Mouse (Mus musculus) G1E (cell line): ENCODE data around the gene Cirbp. TPM values are rescaled to one million over a fixed set of nuclear protein-coding genes. Genes with fewer than 3 reads are reported as not detected.

Experiments
- ATAC-seq: 2 replicates; pipeline ENCODE4 v1.8.0; 2016; ENCODE audit warnings: mild to moderate bottlenecking; ENCODE audit not compliant: insufficient number of reproducible peaks, poor library complexity, low FRiP score, severe bottlenecking; ENCODE audit errors: extremely low read depth
- DNase-seq: peaks from one replicate; pipeline ENCODE4 v3.0.0; 2012; ENCODE audit warnings: low spot score
- H3K27me3 ChIP-seq: 2 replicates; pipeline ENCODE4 v1.6.1; 2012; ENCODE audit warnings: mild to moderate bottlenecking, low read length, inconsistent platforms; ENCODE audit not compliant: insufficient read depth
- H3K36me3 ChIP-seq: replicated peaks from 2 replicates; pipeline ENCODE3; 2012; ENCODE audit warnings: mild to moderate bottlenecking, inconsistent platforms
- H3K4me1 ChIP-seq: 2 replicates; pipeline ENCODE4 v1.6.1; 2012; ENCODE audit warnings: low read depth, low read length, inconsistent platforms, mixed read lengths; ENCODE audit not compliant: insufficient read depth
- H3K4me3 ChIP-seq: 2 replicates; pipeline ENCODE4 v1.5.1; 2012; ENCODE audit warnings: low read depth, mild to moderate bottlenecking, inconsistent platforms, low read length, moderate library complexity, mixed read lengths
- H3K9me3 ChIP-seq: replicated peaks from 2 replicates; pipeline ENCODE4 v1.6.1; 2012; ENCODE audit warnings: inconsistent platforms
- CTCF ChIP-seq: IDR thresholded peaks from 2 replicates; pipeline ENCODE4 v1.5.1; 2012; ENCODE audit warnings: low read depth, low read length, inconsistent platforms, mixed read lengths
- GATA1 ChIP-seq: IDR thresholded peaks from 2 replicates; pipeline ENCODE4 v1.6.1; 2012; ENCODE audit warnings: borderline replicate concordance, low read length, inconsistent platforms, mixed read lengths
- GATA2 ChIP-seq: IDR thresholded peaks from 2 replicates; pipeline ENCODE4 v1.6.1; 2012; ENCODE audit warnings: low read depth, low read length, inconsistent platforms, borderline replicate concordance
- POLR2AphosphoS5 ChIP-seq: IDR thresholded peaks from 2 replicates; pipeline ENCODE4 v1.6.1; 2012; ENCODE audit warnings: low read depth, low read length, inconsistent platforms; ENCODE audit not compliant: insufficient replicate concordance
- TAL1 ChIP-seq: conservative IDR thresholded peaks from 2 replicates; pipeline ENCODE4 v1.6.1; 2012; ENCODE audit warnings: low read depth, low read length, inconsistent platforms, mixed read lengths
- polyA plus RNA-seq: library from polyadenylated mRNA; stranded (reverse); fragments of >175 nt; gene quantifications from 2 replicates; pipeline ENCODE4 v1.2.3, GENCODE M21; 2012
- total RNA-seq, 2 experiments: library from RNA; stranded (forward) in 1 of 2; stranded (reverse) in 1 of 2; fragments of 200-1000 nt in 1 of 2; fragments of >200 nt in 1 of 2; fragmentation: Nextera tagmentation in 1 of 2; gene quantifications; 2 replicates each; pipeline ENCODE4 v1.2.3; 2014 to 2017

The Cirbp gene
- total and polyA plus RNA-seq, 3 experiments, result 21.2 to 45.2 (median 34.8) TPM

GRCm38 (mm10) chr10:80131952-80132350 is 33.8 kb upstream of the Cirbp start:
- peaks cover 48% of the 10 kb centered on the region for H3K4me1 ChIP-seq
- no peak for TF ChIP-seq TAL1
- no peak for TF ChIP-seq CTCF
- TF ChIP-seq GATA1, result no peak
- TF ChIP-seq GATA2, result no peak
- H3K4me3 ChIP-seq, result no peak overlapping the region
- DNase-seq (no peak), ATAC-seq (no peak)
- H3K9me3 ChIP-seq, result peaks cover 7% of the 10 kb centered on the region; the same call in 1 of the 2 replicates
- peaks cover 100% of the 10 kb centered on the region for H3K36me3 ChIP-seq
- no peaks in the 10 kb centered on the region; the same call in 1 of the 2 replicates for H3K27me3 ChIP-seq

GRCm38 (mm10) chr10:80133226-80133849 is 32.4 kb upstream of the Cirbp start:
- Histone ChIP-seq H3K27me3 (no peaks in the 10 kb centered on the region; the same call in 1 of the 2 replicates), H3K36me3 (peaks cover 94% of the 10 kb centered on the region), H3K4me1 (peaks cover 61% of the 10 kb centered on the region), H3K4me3 (no peak overlapping the region), H3K9me3 (peaks cover 7% of the 10 kb centered on the region; the same call in 1 of the 2 replicates)
- ATAC-seq (no peak), DNase-seq (no peak)
- TF ChIP-seq POLR2AphosphoS5 (0 out of 2 replicates have a peak, but pooled peaks have one; percentile 40), CTCF (no peak)

GRCm38 (mm10) chr10:80134421-80134820 is 31.4 kb upstream of the Cirbp start:
- DNase-seq (no peak), ATAC-seq (no peak)
- Histone ChIP-seq H3K27me3 (no peaks in the 10 kb centered on the region; the same call in 1 of the 2 replicates), H3K9me3 (peaks cover 7% of the 10 kb centered on the region; the same call in 1 of the 2 replicates), H3K4me3 (no peak overlapping the region; the same call in 1 of the 2 replicates), H3K4me1 (peaks cover 68% of the 10 kb centered on the region), H3K36me3 (peaks cover 83% of the 10 kb centered on the region)
- TF ChIP-seq TAL1 (no peak), GATA2 (no peak), CTCF (no peak), POLR2AphosphoS5 (no peak), GATA1 (no peak)

GRCm38 (mm10) chr10:80135161-80135560 is 30.6 kb upstream of the Cirbp start:
- no peak for TF ChIP-seq GATA2
- no peak for TF ChIP-seq POLR2AphosphoS5
- TF ChIP-seq TAL1, result no peak
- no peak for TF ChIP-seq CTCF
- no peak for TF ChIP-seq GATA1
- H3K9me3 ChIP-seq, result peaks cover 7% of the 10 kb centered on the region; the same call in 1 of the 2 replicates
- DNase-seq, result no peak
- H3K36me3 ChIP-seq, result peaks cover 76% of the 10 kb centered on the region
- no peak overlapping the region for H3K4me3 ChIP-seq
- peaks cover 68% of the 10 kb centered on the region for H3K4me1 ChIP-seq
- no peaks in the 10 kb centered on the region; the same call in 1 of the 2 replicates for H3K27me3 ChIP-seq
- ATAC-seq, result no peak

- TF ChIP-seq CTCF, result no peak
- no peak for TF ChIP-seq POLR2AphosphoS5
- no peak for TF ChIP-seq TAL1
- no peak for TF ChIP-seq GATA1
- TF ChIP-seq GATA2, result no peak
- Histone ChIP-seq H3K27me3 (no peaks in the 10 kb centered on the region; the same call in 1 of the 2 replicates), H3K9me3 (peaks cover 7% of the 10 kb centered on the region; the same call in 1 of the 2 replicates), H3K36me3 (peaks cover 71% of the 10 kb centered on the region), H3K4me1 (peaks cover 73% of the 10 kb centered on the region), H3K4me3 (no peak overlapping the region)
- DNase-seq, result no peak
- ATAC-seq, result no peak
Measured at GRCm38 (mm10) chr10:80135641-80136040, 30.1 kb upstream of the Cirbp start.

GRCm38 (mm10) chr10:80136179-80136951 is 29.4 kb upstream of the Cirbp start:
- TF ChIP-seq TAL1 (no peak), POLR2AphosphoS5 (no peak), GATA2 (no peak), GATA1 (no peak), CTCF (no peak)
- ATAC-seq (no peak), DNase-seq (no peak)
- Histone ChIP-seq H3K27me3 (no peaks in the 10 kb centered on the region; the same call in 1 of the 2 replicates), H3K9me3 (peaks cover 2% of the 10 kb centered on the region; the same call in 1 of the 2 replicates), H3K4me3 (no peak overlapping the region), H3K36me3 (peaks cover 64% of the 10 kb centered on the region), H3K4me1 (peaks cover 74% of the 10 kb centered on the region)
